Mouse (Mus musculus): Measurements from ENCODE around the gene Prok1.

The Prok1 gene

GRCm38 (mm10) chr3:107233945-107234344 lies 5.6 kb downstream of the Prok1 start:
- no peak for DNase-seq

- DNase-seq = peak; percentile 76
These were observed 6.1 kb downstream of the Prok1 start for GRCm38 (mm10) chr3:107233351-107233813.

- DNase-seq = no peak
These were observed 8.3 kb downstream of the Prok1 start for GRCm38 (mm10) chr3:107231202-107231601.

GRCm38 (mm10) chr3:107230527-107230926 lies 9.0 kb downstream of the Prok1 start, which contains the start of gene A630076J17Rik:
A630076J17Rik (plus strand) TSS chr3:107230614.
- DNase-seq = no peak

GRCm38 (mm10) chr3:107229822-107230221 lies 9.7 kb downstream of the Prok1 start:
- DNase-seq = no peak

GRCm38 (mm10) chr3:107229221-107229620 lies 10.3 kb downstream of the Prok1 start:
- no peak for DNase-seq

- no peak for DNase-seq
These were observed 13.7 kb downstream of the Prok1 start for GRCm38 (mm10) chr3:107225820-107226219.

- no peak for DNase-seq
These were observed 16.3 kb downstream of the Prok1 start for GRCm38 (mm10) chr3:107223230-107223629.

GRCm38 (mm10) chr3:107221608-107222007 lies 17.9 kb downstream of the Prok1 start, which contains the start of gene Cym:
Cym (minus strand) TSS chr3:107221732.
- no peak for DNase-seq

GRCm38 (mm10) chr3:107218572-107218971 lies 20.9 kb downstream of the Prok1 start:
- no peak for DNase-seq

GRCm38 (mm10) chr3:107217101-107217480 lies 22.4 kb downstream of the Prok1 start:
- DNase-seq = no peak

- DNase-seq = no peak
These were observed 23.0 kb downstream of the Prok1 start for GRCm38 (mm10) chr3:107216400-107217100.

- DNase-seq = no peak
These were observed 24.9 kb downstream of the Prok1 start for GRCm38 (mm10) chr3:107214606-107215005.

GRCm38 (mm10) chr3:107207625-107208253 lies 31.8 kb downstream of the Prok1 start:
- DNase-seq = no peak

- no peak for DNase-seq
These were observed 32.9 kb downstream of the Prok1 start for GRCm38 (mm10) chr3:107206490-107207150.

- DNase-seq = peak; percentile 79
These were observed 33.5 kb downstream of the Prok1 start for GRCm38 (mm10) chr3:107205994-107206393.

GRCm38 (mm10) chr3:107205170-107205569 lies 34.3 kb downstream of the Prok1 start:
- DNase-seq = no peak

- no peak for DNase-seq
These were observed 35.1 kb downstream of the Prok1 start for GRCm38 (mm10) chr3:107204413-107204812.

GRCm38 (mm10) chr3:107201310-107202180 lies 38.0 kb downstream of the Prok1 start:
- no peak for DNase-seq

GRCm38 (mm10) chr3:107188226-107188899 lies 51.1 kb downstream of the Prok1 start:
- peak; percentile 85 for DNase-seq

- DNase-seq = no peak
These were observed 52.5 kb downstream of the Prok1 start for GRCm38 (mm10) chr3:107187022-107187421.

GRCm38 (mm10) chr3:107185597-107185996 lies 53.9 kb downstream of the Prok1 start:
- DNase-seq = no peak

Data from cerebellum, adult 9-10 months (tissue).